Mouse (Mus musculus) heart, adult 2 months (tissue): ENCODE measurements around the gene Blmh.
A peak's percentile ranks its signal among the peaks of the same experiment; 100 is the strongest.

Experiments
- CTCF ChIP-seq: fragments of 200-600 bp; IDR thresholded peaks from 2 replicates; pipeline ENCODE4 v1.8.1; 2022; ENCODE audit warnings: antibody characterized with exemption, mild to moderate bottlenecking, moderate library complexity
- EP300 ChIP-seq: fragments of 200-500 bp; IDR thresholded peaks from 2 replicates; pipeline ENCODE4 v1.6.1; 2011; ENCODE audit warnings: low read depth, low read length, control low read depth; ENCODE audit not compliant: insufficient read depth
- POLR2A ChIP-seq: fragments of 200-500 bp; IDR thresholded peaks from 2 replicates; pipeline ENCODE4 v1.6.1; 2011; ENCODE audit warnings: mild to moderate bottlenecking, low read depth, low read length, control low read depth; ENCODE audit not compliant: insufficient read depth

DNA sequence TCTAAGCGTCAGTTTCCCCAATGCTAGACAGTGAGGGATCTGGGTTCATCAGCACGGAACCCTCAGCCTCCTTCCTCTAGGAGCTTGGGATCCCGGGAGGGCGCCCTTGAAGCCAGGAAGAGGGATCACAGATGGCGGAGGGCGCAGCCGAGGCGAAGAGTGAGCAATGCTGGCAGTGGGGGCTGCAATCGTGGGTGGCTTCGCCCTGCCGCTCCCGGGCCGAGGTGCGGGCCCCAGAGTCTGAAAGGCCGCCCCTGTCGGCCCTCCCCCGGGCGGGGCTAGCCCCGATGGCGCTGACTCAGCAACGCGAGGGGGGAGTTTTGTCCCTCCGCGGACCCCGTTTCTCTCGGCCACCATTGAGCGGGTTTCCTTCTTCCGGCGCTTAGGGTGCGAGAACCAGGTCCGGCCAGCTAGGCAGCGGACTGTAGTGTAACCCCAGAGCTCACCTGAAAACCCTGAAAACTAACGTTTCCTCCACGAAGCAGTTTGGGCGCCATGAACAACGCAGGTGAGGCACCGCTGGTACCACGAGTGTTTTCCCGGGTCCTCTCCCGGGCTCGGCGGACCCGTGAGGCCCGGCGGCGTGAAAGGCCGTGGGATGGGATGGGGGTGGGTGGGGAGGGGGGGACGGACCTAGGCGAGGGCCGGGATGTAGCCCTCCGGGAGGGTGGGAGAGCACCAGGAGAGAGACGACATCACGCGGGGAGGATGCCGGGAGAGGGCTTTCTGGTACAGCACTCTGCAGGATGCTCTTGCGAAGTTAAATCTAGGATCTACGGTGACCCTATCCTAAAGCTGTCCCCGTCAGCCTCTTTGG lies 21.0 kb downstream of the Blmh start:
- no peak; the same call in 1 of the 2 replicates for TF ChIP-seq CTCF
- 0 out of 2 replicates have a peak, but pooled peaks have one; percentile 15 for TF ChIP-seq EP300
- peak; percentile 93 for TF ChIP-seq POLR2A
